ENCODE assay signal across 8 mouse cellular contexts in genomic region chr10:86704141-86704540, GRCm38 (mm10). TPM values are rescaled to one million over a fixed set of nuclear protein-coding genes. Genes with fewer than 3 reads are reported as not detected.
DNase-seq lines count a peak whose midpoint lies in the region; ATAC-seq lines count a peak whose summit lies in the region.

No protein-coding gene starts in this region.

- DNase-seq in kidney, postnatal 25 days: no peak
- DNase-seq in adrenal gland, postnatal 10 days: peak; percentile 40
- DNase-seq in midbrain, embryonic 14.5 days: no peak
- DNase-seq in embryo, embryonic 10.5 days (ENCODE audit: low spot score): no peak
- no peak for DNase-seq in cerebellum, adult 9-11 months
- DNase-seq in urinary bladder, adult 2 months (ENCODE audit: low spot score): no peak

- H3K27ac ChIP-seq in kidney, embryonic 14.5 days (ENCODE audit: low read depth, low read length): no peak overlapping the region
- no peak overlapping the region for H3K27ac ChIP-seq in hindbrain, embryonic 12.5 days
- H3K27ac ChIP-seq in midbrain, embryonic 14.5 days (replicated peaks; ENCODE audit: low read depth, low read length): no peak overlapping the region

- peaks cover 49% of the 10 kb centered on the region for H3K36me3 ChIP-seq in kidney, embryonic 14.5 days (ENCODE audit: control insufficient read depth, insufficient read depth, low read length)
- H3K36me3 ChIP-seq in hindbrain, embryonic 12.5 days: peaks cover 37% of the 10 kb centered on the region
- peaks cover 45% of the 10 kb centered on the region for H3K36me3 ChIP-seq in midbrain, embryonic 14.5 days (ENCODE audit: control insufficient read depth, insufficient read depth, low read length)

- H3K9me3 ChIP-seq in kidney, embryonic 14.5 days (ENCODE audit: control insufficient read depth, low read length): no peaks in the 10 kb centered on the region
- H3K9me3 ChIP-seq in hindbrain, embryonic 12.5 days (replicated peaks): no peaks in the 10 kb centered on the region
- no peaks in the 10 kb centered on the region for H3K9me3 ChIP-seq in midbrain, embryonic 14.5 days (ENCODE audit: control insufficient read depth, low read length)

- peaks cover 43% of the 10 kb centered on the region for H3K4me1 ChIP-seq in kidney, embryonic 14.5 days (ENCODE audit: control insufficient read depth, insufficient read depth, low read length)
- peaks cover 52% of the 10 kb centered on the region for H3K4me1 ChIP-seq in hindbrain, embryonic 12.5 days
- peaks cover 41% of the 10 kb centered on the region for H3K4me1 ChIP-seq in midbrain, embryonic 14.5 days (ENCODE audit: control insufficient read depth, insufficient read depth, low read length)

- H3K4me3 ChIP-seq in kidney, embryonic 14.5 days (ENCODE audit: low read length): peak overlapping the region; percentile 94
- H3K4me3 ChIP-seq in hindbrain, embryonic 12.5 days: peak overlapping the region; percentile 86
- peak overlapping the region; percentile 97 for H3K4me3 ChIP-seq in midbrain, embryonic 14.5 days (replicated peaks; ENCODE audit: low read depth, low read length)

- peak overlapping the region; percentile 95 for H3K9ac ChIP-seq in kidney, embryonic 14.5 days (ENCODE audit: low read depth, low read length)
- H3K9ac ChIP-seq in hindbrain, embryonic 12.5 days: peak overlapping the region; percentile 90
- H3K9ac ChIP-seq in midbrain, embryonic 14.5 days (replicated peaks; ENCODE audit: low read length): peak overlapping the region; percentile 92

- 4% methylated on average over 8 of the region's 8 CpGs for WGBS in kidney, embryonic 14.5 days
- 8% methylated on average over 8 of the region's 8 CpGs for WGBS in hindbrain, embryonic 12.5 days
- 7% methylated on average over 8 of the region's 8 CpGs for WGBS in midbrain, embryonic 14.5 days

- H3K27me3 ChIP-seq in kidney, embryonic 14.5 days (ENCODE audit: control insufficient read depth, insufficient read depth, low read length): no peaks in the 10 kb centered on the region
- no peaks in the 10 kb centered on the region for H3K27me3 ChIP-seq in hindbrain, embryonic 12.5 days
- H3K27me3 ChIP-seq in midbrain, embryonic 14.5 days (ENCODE audit: control insufficient read depth, insufficient read depth, low read length): no peaks in the 10 kb centered on the region

- peak overlapping the region; percentile 88 for H3K4me2 ChIP-seq in kidney, embryonic 14.5 days (replicated peaks; ENCODE audit: low read depth, low read length)
- H3K4me2 ChIP-seq in hindbrain, embryonic 12.5 days (replicated peaks): peak overlapping the region; percentile 73
- H3K4me2 ChIP-seq in midbrain, embryonic 14.5 days (ENCODE audit: low read length): peak overlapping the region; percentile 95

- no peak for ATAC-seq in kidney, embryonic 14.5 days (ENCODE audit: low FRiP score, low TSS enrichment)
- no peak for ATAC-seq in hindbrain, embryonic 12.5 days (ENCODE audit: low FRiP score)
- no peak for ATAC-seq in midbrain, embryonic 14.5 days (ENCODE audit: low FRiP score, low TSS enrichment)

RNA-seq across cellular contexts. Expression of gene Hsp90b1, which starts 1.2 kb away (rescaled TPM):
- polyA plus RNA-seq in kidney, embryonic 14.5 days (2014; fragmentation: Nextera tagmentation; extraction: Ambion mirVana): 476 and 591 TPM in 2 replicates
- 100 to 1,000 TPM; 394 to 499 TPM for total RNA-seq in adrenal gland, postnatal 10 days (2021)
- polyA plus RNA-seq in hindbrain, embryonic 12.5 days (2016; fragmentation: Nextera tagmentation; extraction: Ambion mirVana): 551 and 555 TPM in 2 replicates
- polyA plus RNA-seq in midbrain, embryonic 14.5 days (2014; fragmentation: Nextera tagmentation; extraction: Ambion mirVana): 176 and 242 TPM in 2 replicates
- polyA plus RNA-seq in urinary bladder, adult 2 months (2012; rRNA removed): 197 and 228 TPM in 2 replicates

RNA-seq across cellular contexts. Expression of gene Ttc41, which starts 1.5 kb away (rescaled TPM):
- 1.2 and 1.5 TPM in 2 replicates for polyA plus RNA-seq in kidney, embryonic 14.5 days (2014; fragmentation: Nextera tagmentation; extraction: Ambion mirVana)
- total RNA-seq in adrenal gland, postnatal 10 days (2021): 1 to 10 TPM; 2.2 to 2.5 TPM
- 2.6 and 3.4 TPM in 2 replicates for polyA plus RNA-seq in hindbrain, embryonic 12.5 days (2016; fragmentation: Nextera tagmentation; extraction: Ambion mirVana)
- 0.61 and 2.5 TPM in 2 replicates for polyA plus RNA-seq in midbrain, embryonic 14.5 days (2014; fragmentation: Nextera tagmentation; extraction: Ambion mirVana)
- 2.3 and 2.7 TPM in 2 replicates for polyA plus RNA-seq in urinary bladder, adult 2 months (2012; rRNA removed)

RNA-seq across cellular contexts. Expression of gene Gm49358, which starts 59.6 kb away (rescaled TPM):
- 0.22 and 0.31 TPM in 2 replicates for polyA plus RNA-seq in kidney, embryonic 14.5 days (2014; fragmentation: Nextera tagmentation; extraction: Ambion mirVana)
- 1 to 10 TPM; 7.5 to 7.8 TPM for total RNA-seq in adrenal gland, postnatal 10 days (2021)
- not detected in 2 replicates for polyA plus RNA-seq in hindbrain, embryonic 12.5 days (2016; fragmentation: Nextera tagmentation; extraction: Ambion mirVana)
- polyA plus RNA-seq in midbrain, embryonic 14.5 days (2014; fragmentation: Nextera tagmentation; extraction: Ambion mirVana): 0.87 TPM in 1 of 2 replicates, not detected in the other
- not detected in 2 replicates for polyA plus RNA-seq in urinary bladder, adult 2 months (2012; rRNA removed)
